Mouse (Mus musculus): ENCODE results near the gene Msh3. TPM values are rescaled to one million over a fixed set of nuclear protein-coding genes. Genes with fewer than 3 reads are reported as not detected.
A peak's percentile ranks its signal among the peaks of the same experiment; 100 is the strongest.
"Not testable (repeated sequence)": the region's sequence is repeated elsewhere in the genome, so short reads cannot be mapped to it uniquely, and the experiment has no call there.

Gene Msh3
- polyA plus RNA-seq (2016; fragmentation: Nextera tagmentation; extraction: Ambion mirVana): 31.9 and 32.7 TPM in 2 replicates

GRCm38 (mm10) chr13:92354456-92355271 lies at the start of gene Msh3, which contains the start of gene Dhfr:
TSS of gene Msh3 (minus strand) at chr13:92355003.
TSS of gene Dhfr (plus strand) at chr13:92354726.
- peak within 1 kb of the TSS; percentile 51 for H3K4me3 ChIP-seq
- no peaks in the 10 kb centered on the region for H3K9me3 ChIP-seq (replicated peaks)
- WGBS: 0% methylated on average over 75 of the region's 76 CpGs
- H3K9ac ChIP-seq: peak within 1 kb of the TSS; percentile 69
- H3K27ac ChIP-seq: peak within 1 kb of the TSS; percentile 81
- ATAC-seq (ENCODE audit: low FRiP score): peak; percentile 98
- peaks cover 12% of the 10 kb centered on the region; the same call in 1 of the 2 replicates for H3K36me3 ChIP-seq
- no peaks in the 10 kb centered on the region for H3K27me3 ChIP-seq
- peaks cover 24% of the 10 kb centered on the region for H3K4me1 ChIP-seq
- H3K4me2 ChIP-seq (replicated peaks): peak within 1 kb of the TSS; percentile 96

GRCm38 (mm10) chr13:92403496-92403895 lies 48.7 kb upstream of the Msh3 start:
- Histone ChIP-seq H3K9me3 (replicated peaks) (0 out of 2 replicates have a peak, but pooled peaks cover 4% of the 10 kb centered on the region), H3K4me2 (replicated peaks) (no peak overlapping the region), H3K9ac (no peak overlapping the region), H3K36me3 (no peaks in the 10 kb centered on the region), H3K4me3 (no peak overlapping the region), H3K27me3 (no peaks in the 10 kb centered on the region), H3K4me1 (no peaks in the 10 kb centered on the region), H3K27ac (no peak overlapping the region)
- ATAC-seq (ENCODE audit: low FRiP score): no peak
- 84% methylated on average over 3 of the region's 3 CpGs for WGBS

GRCm38 (mm10) chr13:92402063-92402462 lies 47.3 kb upstream of the Msh3 start:
- WGBS: 60% methylated on average over 2 of the region's 2 CpGs
- H3K9me3 ChIP-seq (replicated peaks): 0 out of 2 replicates have a peak, but pooled peaks cover 4% of the 10 kb centered on the region
- H3K27ac ChIP-seq: no peak overlapping the region
- no peak overlapping the region for H3K9ac ChIP-seq
- no peaks in the 10 kb centered on the region for H3K27me3 ChIP-seq
- no peak overlapping the region for H3K4me2 ChIP-seq (replicated peaks)
- no peak overlapping the region for H3K4me3 ChIP-seq
- no peaks in the 10 kb centered on the region for H3K4me1 ChIP-seq
- no peaks in the 10 kb centered on the region for H3K36me3 ChIP-seq
- no peak for ATAC-seq (ENCODE audit: low FRiP score)

- no peak overlapping the region for H3K27ac ChIP-seq
- H3K4me3 ChIP-seq: no peak overlapping the region
- no peaks in the 10 kb centered on the region for H3K9me3 ChIP-seq (replicated peaks)
- H3K27me3 ChIP-seq: no peaks in the 10 kb centered on the region
- no peaks in the 10 kb centered on the region for H3K36me3 ChIP-seq
- ATAC-seq (ENCODE audit: low FRiP score): no peak
- WGBS: 67% methylated on average over 11 of the region's 11 CpGs
- H3K4me1 ChIP-seq: no peaks in the 10 kb centered on the region
- no peak overlapping the region for H3K4me2 ChIP-seq (replicated peaks)
- H3K9ac ChIP-seq: no peak overlapping the region
These were observed 43.9 kb upstream of the Msh3 start for GRCm38 (mm10) chr13:92398491-92399384.

GRCm38 (mm10) chr13:92393047-92393661 lies 38.4 kb upstream of the Msh3 start:
- no peak overlapping the region for H3K9ac ChIP-seq
- H3K4me3 ChIP-seq: no peak overlapping the region
- no peaks in the 10 kb centered on the region for H3K4me1 ChIP-seq
- no peak for ATAC-seq (ENCODE audit: low FRiP score)
- H3K27ac ChIP-seq: no peak overlapping the region
- no peak overlapping the region for H3K4me2 ChIP-seq (replicated peaks)
- no peaks in the 10 kb centered on the region for H3K36me3 ChIP-seq
- WGBS: 87% methylated on average over 12 of the region's 12 CpGs
- no peaks in the 10 kb centered on the region for H3K9me3 ChIP-seq (replicated peaks)
- no peaks in the 10 kb centered on the region for H3K27me3 ChIP-seq

- Histone ChIP-seq H3K4me3 (no peak overlapping the region), H3K9me3 (replicated peaks) (no peaks in the 10 kb centered on the region), H3K4me2 (replicated peaks) (no peak overlapping the region), H3K27me3 (no peaks in the 10 kb centered on the region), H3K36me3 (peaks cover 4% of the 10 kb centered on the region; the same call in 1 of the 2 replicates), H3K4me1 (no peaks in the 10 kb centered on the region), H3K27ac (no peak overlapping the region), H3K9ac (no peak overlapping the region)
- 92% methylated on average over 3 of the region's 3 CpGs for WGBS
- ATAC-seq (ENCODE audit: low FRiP score): no peak
These were observed 32.6 kb upstream of the Msh3 start for GRCm38 (mm10) chr13:92387367-92387766.

- WGBS: 96% methylated on average over 6 of the region's 6 CpGs
- H3K9me3 ChIP-seq (replicated peaks); H3K4me2 ChIP-seq (replicated peaks); H3K27ac ChIP-seq; H3K9ac ChIP-seq; H3K4me3 ChIP-seq; ATAC-seq (ENCODE audit: low FRiP score); H3K4me1 ChIP-seq; H3K27me3 ChIP-seq: not testable (repeated sequence)
- H3K36me3 ChIP-seq: peaks cover 21% of the 10 kb centered on the region
These were observed 16.7 kb upstream of the Msh3 start for GRCm38 (mm10) chr13:92371466-92371865.

- ATAC-seq (ENCODE audit: low FRiP score): no peak
- Histone ChIP-seq H3K4me3 (no peak overlapping the region), H3K27me3 (no peaks in the 10 kb centered on the region), H3K4me1 (no peaks in the 10 kb centered on the region), H3K36me3 (peaks cover 21% of the 10 kb centered on the region), H3K4me2 (replicated peaks) (no peak overlapping the region), H3K9me3 (replicated peaks) (no peaks in the 10 kb centered on the region), H3K9ac (no peak overlapping the region), H3K27ac (no peak overlapping the region)
- WGBS: 95% methylated on average over 3 of the region's 3 CpGs
These were observed 16.0 kb upstream of the Msh3 start for GRCm38 (mm10) chr13:92370811-92371210.

GRCm38 (mm10) chr13:92365312-92365711 lies 10.5 kb upstream of the Msh3 start:
- H3K4me3 ChIP-seq: no peak overlapping the region
- H3K4me1 ChIP-seq: no peaks in the 10 kb centered on the region
- ATAC-seq (ENCODE audit: low FRiP score): no peak
- H3K36me3 ChIP-seq: peaks cover 23% of the 10 kb centered on the region
- no peak overlapping the region for H3K9ac ChIP-seq
- H3K9me3 ChIP-seq (replicated peaks): no peaks in the 10 kb centered on the region
- no peak overlapping the region for H3K27ac ChIP-seq
- H3K4me2 ChIP-seq (replicated peaks): no peak overlapping the region
- 83% methylated on average over 4 of the region's 4 CpGs for WGBS
- H3K27me3 ChIP-seq: no peaks in the 10 kb centered on the region

GRCm38 (mm10) chr13:92361609-92362008 lies 6.8 kb upstream of the Msh3 start:
- Histone ChIP-seq H3K4me1 (peaks cover 3% of the 10 kb centered on the region), H3K27ac (no peak overlapping the region), H3K9me3 (replicated peaks) (no peaks in the 10 kb centered on the region), H3K27me3 (no peaks in the 10 kb centered on the region), H3K36me3 (peaks cover 8% of the 10 kb centered on the region; the same call in 1 of the 2 replicates), H3K9ac (no peak overlapping the region), H3K4me3 (no peak overlapping the region), H3K4me2 (replicated peaks) (no peak overlapping the region)
- no peak for ATAC-seq (ENCODE audit: low FRiP score)
- WGBS: 96% methylated on average over 2 of the region's 2 CpGs

- 73% methylated on average over 2 of the region's 2 CpGs for WGBS
- H3K27me3 ChIP-seq: no peaks in the 10 kb centered on the region
- H3K9me3 ChIP-seq (replicated peaks): no peaks in the 10 kb centered on the region
- no peak overlapping the region for H3K9ac ChIP-seq
- no peak overlapping the region for H3K4me2 ChIP-seq (replicated peaks)
- H3K4me1 ChIP-seq: peaks cover 24% of the 10 kb centered on the region
- H3K4me3 ChIP-seq: no peak overlapping the region
- no peak for ATAC-seq (ENCODE audit: low FRiP score)
- H3K36me3 ChIP-seq: peaks cover 5% of the 10 kb centered on the region; the same call in 1 of the 2 replicates
- no peak overlapping the region for H3K27ac ChIP-seq
These were observed 2.8 kb upstream of the Msh3 start for GRCm38 (mm10) chr13:92357644-92358043.

GRCm38 (mm10) chr13:92356376-92356775 lies 1.6 kb upstream of the Msh3 start:
- H3K27me3 ChIP-seq: no peaks in the 10 kb centered on the region
- no peaks in the 10 kb centered on the region for H3K9me3 ChIP-seq (replicated peaks)
- peak overlapping the region; percentile 96 for H3K4me2 ChIP-seq (replicated peaks)
- H3K4me1 ChIP-seq: peaks cover 24% of the 10 kb centered on the region
- ATAC-seq (ENCODE audit: low FRiP score): no peak
- no peak overlapping the region for H3K4me3 ChIP-seq
- no peak overlapping the region for H3K9ac ChIP-seq
- H3K36me3 ChIP-seq: peaks cover 5% of the 10 kb centered on the region; the same call in 1 of the 2 replicates
- WGBS: 70% methylated on average over 7 of the region's 7 CpGs
- H3K27ac ChIP-seq: no peak overlapping the region

Data from hindbrain, embryonic 12.5 days (tissue).